9 mouse cellular contexts compared by ENCODE assay signal in genomic region chr11:77983191-77983936, GRCm38 (mm10). TPM values are rescaled to one million over a fixed set of nuclear protein-coding genes. Genes with fewer than 3 reads are reported as not detected.
A peak's percentile ranks its signal among the peaks of the same experiment; 100 is the strongest.
DNase-seq lines count a peak whose midpoint lies in the region; ATAC-seq and TF ChIP-seq lines count a peak whose summit lies in the region.
"Had no signal": no experiment of that assay in that cellular context is flagged by ENCODE, and none has a peak within 500 bp of the region (broad histone marks: within the 10 kb centered on the region; RNA-seq: fewer than 3 reads in every experiment).

No protein-coding gene starts in this region.

- ATAC-seq in forebrain, embryonic 12.5 days (ENCODE audit: low FRiP score) = no peak
- ATAC-seq in hindbrain, embryonic 14.5 days (ENCODE audit: low FRiP score) = no peak
- no peak for ATAC-seq in erythroid progenitor cell, adult 5-6 weeks (replicated peaks; ENCODE audit: low FRiP score, poor library complexity, severe bottlenecking)

- peaks cover 52% of the 10 kb centered on the region for H3K79me2 ChIP-seq in macrophage (ENCODE audit: inconsistent target)

- under 1% methylated on average over 24 of the region's 32 CpGs for WGBS in forebrain, embryonic 12.5 days
- WGBS in hindbrain, embryonic 14.5 days = under 1% methylated on average over 26 of the region's 32 CpGs
- 2% methylated on average over 32 of the region's 32 CpGs for WGBS in macrophage (ENCODE audit: missing documents)

- peak overlapping the region; percentile 100 for H3K9ac ChIP-seq in ES-Bruce4 (ENCODE audit: low read depth, poor library complexity, severe bottlenecking)
- H3K9ac ChIP-seq in forebrain, embryonic 12.5 days = peak overlapping the region; percentile 100
- peak overlapping the region; percentile 95 for H3K9ac ChIP-seq in hindbrain, embryonic 14.5 days

- peaks cover 12% of the 10 kb centered on the region for H3K36me3 ChIP-seq in ES-Bruce4 (ENCODE audit: control insufficient read depth, insufficient read depth, low read length, poor library complexity, severe bottlenecking)
- peaks cover 24% of the 10 kb centered on the region for H3K36me3 ChIP-seq in forebrain, embryonic 12.5 days (replicated peaks)
- peaks cover 23% of the 10 kb centered on the region for H3K36me3 ChIP-seq in hindbrain, embryonic 14.5 days (replicated peaks; ENCODE audit: control insufficient read depth, insufficient read depth)
- peaks cover 7% of the 10 kb centered on the region; the same call in 1 of the 2 replicates for H3K36me3 ChIP-seq in macrophage (ENCODE audit: inconsistent target)

- no peaks in the 10 kb centered on the region for H3K4me1 ChIP-seq in ES-Bruce4 (ENCODE audit: control insufficient read depth, insufficient read depth, low read length)
- peaks cover 30% of the 10 kb centered on the region for H3K4me1 ChIP-seq in forebrain, embryonic 12.5 days
- H3K4me1 ChIP-seq in hindbrain, embryonic 14.5 days (replicated peaks; ENCODE audit: control insufficient read depth, insufficient read depth, low read length) = peaks cover 13% of the 10 kb centered on the region

- H3K9me3 ChIP-seq in ES-Bruce4 (replicated peaks; ENCODE audit: control insufficient read depth, insufficient read depth, low read length, poor library complexity, severe bottlenecking) = no peaks in the 10 kb centered on the region
- no peaks in the 10 kb centered on the region for H3K9me3 ChIP-seq in forebrain, embryonic 12.5 days
- no peaks in the 10 kb centered on the region for H3K9me3 ChIP-seq in hindbrain, embryonic 14.5 days (ENCODE audit: control insufficient read depth, low read length)

- TF ChIP-seq EP300 in ES-Bruce4 (IDR thresholded peaks at IDR 0.05; ENCODE audit: insufficient read depth, low read depth, low read length) = no peak

- peak overlapping the region; percentile 93 for H3K4me3 ChIP-seq in ES-Bruce4 (ENCODE audit: low read depth, low read length)
- H3K4me3 ChIP-seq in forebrain, embryonic 12.5 days (replicated peaks) = peak overlapping the region; percentile 100
- H3K4me3 ChIP-seq in hindbrain, embryonic 14.5 days (replicated peaks; ENCODE audit: low read length) = peak overlapping the region; percentile 98
- peak overlapping the region; percentile 98 for H3K4me3 ChIP-seq in macrophage (ENCODE audit: inconsistent target)

- DNase-seq in adrenal gland, postnatal 36 days = peak; percentile 65 to 72
- no peak for DNase-seq in hindbrain, embryonic 14.5 days (ENCODE audit: low spot score)
- peak; percentile 46 to 63 for DNase-seq in left cerebral cortex, adult 9 months (ENCODE audit: low spot score in 2 of 2)
- peak; percentile 33 for DNase-seq in skeletal muscle tissue, adult 2 months (ENCODE audit: low read depth, low spot score)

- TF ChIP-seq CTCF in ES-Bruce4 (IDR thresholded peaks at IDR 0.05; ENCODE audit: low read depth, low read length) = no peak

- H3K4me2 ChIP-seq in forebrain, embryonic 12.5 days = peak overlapping the region; percentile 85
- peak overlapping the region; percentile 95 for H3K4me2 ChIP-seq in hindbrain, embryonic 14.5 days (replicated peaks)

- no peaks in the 10 kb centered on the region for H3K27me3 ChIP-seq in ES-Bruce4 (ENCODE audit: control insufficient read depth, insufficient read depth, low read length, poor library complexity, severe bottlenecking)
- no peaks in the 10 kb centered on the region for H3K27me3 ChIP-seq in forebrain, embryonic 12.5 days
- H3K27me3 ChIP-seq in hindbrain, embryonic 14.5 days (ENCODE audit: control insufficient read depth, insufficient read depth, low read length) = no peaks in the 10 kb centered on the region

- H3K27ac ChIP-seq in ES-Bruce4 (ENCODE audit: insufficient read depth, low read length) (peak overlapping the region; percentile 51; the same call in 1 of the 2 replicates), macrophage (peak overlapping the region; percentile 89)
- H3K27ac ChIP-seq in forebrain, embryonic 12.5 days = peak overlapping the region; percentile 94
- H3K27ac ChIP-seq in hindbrain, embryonic 14.5 days = peak overlapping the region; percentile 96

- TF ChIP-seq POLR2A in ES-Bruce4 (IDR thresholded peaks at IDR 0.05; ENCODE audit: insufficient read depth, low read length) = no peak

RNA-seq across cellular contexts. Expression of gene Phf12, which starts 0.8 kb away (rescaled TPM):
- 50.8 and 58.2 TPM in 2 replicates for polyA plus RNA-seq in ES-Bruce4 (2011; ENCODE audit: insufficient read depth, insufficient read length, low read depth, missing spikeins)
- total RNA-seq in adrenal gland, postnatal 36 days (2021) = 10 to 100 TPM; 46.6 to 50.8 TPM
- polyA plus RNA-seq in forebrain, embryonic 12.5 days (2016; fragmentation: Nextera tagmentation; extraction: Ambion mirVana) = 29.1 and 29.6 TPM in 2 replicates
- 14.2 and 15.4 TPM in 2 replicates for polyA plus RNA-seq in hindbrain, embryonic 14.5 days (2014; fragmentation: Nextera tagmentation; extraction: Ambion mirVana)
- total RNA-seq in macrophage (2018; cell fraction: chromatin; rRNA removed) = 100 to 1,000 TPM in 19 of 26 experiments, 10 to 100 TPM in 7; 44.2 to 268 (median 161) TPM
- 10 to 100 TPM in 24 of 26 experiments, 1 to 10 TPM in 2; 8.8 to 48.0 (median 30.4) TPM for total RNA-seq in macrophage (2018; cell fraction: cytosol; rRNA removed)
- 100 to 1,000 TPM in 14 of 26 experiments, 10 to 100 TPM in 12; 25.7 to 135 (median 107) TPM for total RNA-seq in macrophage (2018; cell fraction: nucleus; rRNA removed)
- polyA plus RNA-seq in macrophage (2018) = 22.0 to 26.4 TPM (median 26.0 TPM) in 3 replicates
- total RNA-seq in erythroid progenitor cell, adult 5-6 weeks (2015; ENCODE audit: low replicate concordance) = 45.7 and 92.3 TPM in 2 replicates
- total RNA-seq in erythroid progenitor cell, adult 5-6 weeks (2017; ENCODE audit: low replicate concordance) = 27.2 and 39.9 TPM in 2 replicates

RNA-seq across cellular contexts. Expression of gene Dhrs13, which starts 48.7 kb away (rescaled TPM):
- polyA plus RNA-seq in ES-Bruce4 (2011; ENCODE audit: insufficient read depth, insufficient read length, low read depth, missing spikeins) (8.7 and 10.7 TPM in 2 replicates), macrophage (2018) (0.70 to 7.4 TPM (median 1.6 TPM) in 3 replicates)
- total RNA-seq in adrenal gland, postnatal 36 days (2021) = 10 to 100 TPM; 12.1 to 15.2 TPM
- 20.6 and 21.2 TPM in 2 replicates for polyA plus RNA-seq in forebrain, embryonic 12.5 days (2016; fragmentation: Nextera tagmentation; extraction: Ambion mirVana)
- polyA plus RNA-seq in hindbrain, embryonic 14.5 days (2014; fragmentation: Nextera tagmentation; extraction: Ambion mirVana) = 58.8 and 59.8 TPM in 2 replicates
- total RNA-seq in macrophage (2018; cell fraction: chromatin; rRNA removed) = 1 to 10 TPM in 8 of 26 experiments, under 1 TPM in 8, not detected in 10; 0.60 to 1.3 (median 0.99) TPM
- 1 to 10 TPM in 18 of 26 experiments, under 1 TPM in 8; 0.53 to 1.8 (median 1.3) TPM for total RNA-seq in macrophage (2018; cell fraction: cytosol; rRNA removed)
- 1 to 10 TPM in 17 of 26 experiments, under 1 TPM in 8, not detected in 1; 0.52 to 9.5 (median 1.2) TPM for total RNA-seq in macrophage (2018; cell fraction: nucleus; rRNA removed)
- 10.1 and 10.8 TPM in 2 replicates for total RNA-seq in erythroid progenitor cell, adult 5-6 weeks (2015; ENCODE audit: low replicate concordance)
- 7.1 and 10.8 TPM in 2 replicates for total RNA-seq in erythroid progenitor cell, adult 5-6 weeks (2017; ENCODE audit: low replicate concordance)

RNA-seq across cellular contexts. Expression of gene Sez6, which starts 52.8 kb away (rescaled TPM):
- polyA plus RNA-seq in ES-Bruce4 (2011; ENCODE audit: insufficient read depth, insufficient read length, low read depth, missing spikeins) (0.33 and 0.57 TPM in 2 replicates), macrophage (2018) (not detected in 3 replicates)
- 1 to 10 TPM; 1.7 to 1.9 TPM for total RNA-seq in adrenal gland, postnatal 36 days (2021)
- polyA plus RNA-seq in forebrain, embryonic 12.5 days (2016; fragmentation: Nextera tagmentation; extraction: Ambion mirVana) = 54.0 and 62.2 TPM in 2 replicates
- 110 TPM in 2 replicates for polyA plus RNA-seq in hindbrain, embryonic 14.5 days (2014; fragmentation: Nextera tagmentation; extraction: Ambion mirVana)
- total RNA-seq in macrophage (2018; cell fraction: chromatin; rRNA removed) = not detected
- total RNA-seq in macrophage (2018; cell fraction: cytosol; rRNA removed) = not detected
- not detected for total RNA-seq in macrophage (2018; cell fraction: nucleus; rRNA removed)
- not detected in 2 replicates for total RNA-seq in erythroid progenitor cell, adult 5-6 weeks (2015; ENCODE audit: low replicate concordance)
- not detected in 2 replicates for total RNA-seq in erythroid progenitor cell, adult 5-6 weeks (2017; ENCODE audit: low replicate concordance)
- total RNA-seq: hematopoietic stem cell, adult 5-6 weeks had no signal

RNA-seq across cellular contexts. Expression of gene Flot2, which starts 54.4 kb away (rescaled TPM):
- 76.6 and 85.5 TPM in 2 replicates for polyA plus RNA-seq in ES-Bruce4 (2011; ENCODE audit: insufficient read depth, insufficient read length, low read depth, missing spikeins)
- total RNA-seq in adrenal gland, postnatal 36 days (2021) = 10 to 100 TPM; 71.4 to 98.4 TPM
- polyA plus RNA-seq in forebrain, embryonic 12.5 days (2016; fragmentation: Nextera tagmentation; extraction: Ambion mirVana) = 68.5 and 69.2 TPM in 2 replicates
- 92.4 and 98.4 TPM in 2 replicates for polyA plus RNA-seq in hindbrain, embryonic 14.5 days (2014; fragmentation: Nextera tagmentation; extraction: Ambion mirVana)
- 10 to 100 TPM in 23 of 26 experiments, 1 to 10 TPM in 3; 5.1 to 51.8 (median 23.2) TPM for total RNA-seq in macrophage (2018; cell fraction: chromatin; rRNA removed)
- total RNA-seq in macrophage (2018; cell fraction: cytosol; rRNA removed) = 10 to 100 TPM; 36.4 to 58.5 (median 45.7) TPM
- total RNA-seq in macrophage (2018; cell fraction: nucleus; rRNA removed) = 10 to 100 TPM; 14.3 to 50.3 (median 29.7) TPM
- 38.5 to 68.4 TPM (median 40.1 TPM) in 3 replicates for polyA plus RNA-seq in macrophage (2018)
- total RNA-seq in erythroid progenitor cell, adult 5-6 weeks (2015; ENCODE audit: low replicate concordance) = 15.1 and 24.7 TPM in 2 replicates
- total RNA-seq in erythroid progenitor cell, adult 5-6 weeks (2017; ENCODE audit: low replicate concordance) = 13.1 and 17.6 TPM in 2 replicates

Comparison
In these comparisons a context has a peak if more than half of its experiments do, and no peak if none do; other contexts are left out.
1. RNA of gene Sez6, which starts 52.8 kb away (polyA plus RNA-seq): 110 TPM in hindbrain, embryonic 14.5 days and 54.0 to 62.2 TPM in forebrain, embryonic 12.5 days; 0.33 to 0.57 TPM in ES-Bruce4 and not detected in macrophage; every median in the first group is over 10 times any median in the second.
2. Peak in every context shown above with its lines, with median percentiles within 50 percentile points of each other: H3K27ac ChIP-seq, H3K4me3 ChIP-seq and H3K9ac ChIP-seq.